Mouse (Mus musculus) lung, adult 2 months (tissue): ENCODE measurements around the gene Hic2.

Source experiments
- CTCF ChIP-seq: fragments of 200-500 bp; IDR thresholded peaks from 2 replicates; pipeline ENCODE4 v1.5.1; 2011; ENCODE audit warnings: mild to moderate bottlenecking, low read length, control low read depth; ENCODE audit not compliant: insufficient read depth
- POLR2A ChIP-seq: fragments of 200-500 bp; IDR thresholded peaks from 2 replicates; pipeline ENCODE4 v1.6.1; 2011; ENCODE audit warnings: low read depth, mild to moderate bottlenecking, control low read depth, low read length, borderline replicate concordance; ENCODE audit errors: extremely low read depth

GRCm38 (mm10) chr16:17234916-17235665 lies 1.7 kb downstream of the Hic2 start:
- TF ChIP-seq CTCF = no peak
- no peak for TF ChIP-seq POLR2A
